Mouse (Mus musculus) limb, embryonic 14.5 days (tissue): Measurements from ENCODE around the gene Abcc8. TPM values are rescaled to one million over a fixed set of nuclear protein-coding genes. Genes with fewer than 3 reads are reported as not detected.

ENCODE experiments used
- ATAC-seq: fragments of 200-750 bp; cut with Nextera tagmentation; 2 replicates; pipeline ENCODE4 v1.8.0; 2017; ENCODE audit warnings: low read depth, moderate number of reproducible peaks, moderate TSS enrichment; ENCODE audit not compliant: low FRiP score
- DNase-seq: peaks from one replicate; pipeline ENCODE4 v3.0.0-alpha.2; 2015; ENCODE audit warnings: low spot score
- H3K27ac ChIP-seq: fragments of 300-500 bp; sonication (generic); replicated peaks from 2 replicates; pipeline ENCODE4 v1.5.1; 2014; ENCODE audit warnings: low read depth, mild to moderate bottlenecking, low read length, moderate library complexity, mixed read lengths
- H3K27me3 ChIP-seq: fragments of 300-500 bp; sonication (generic); 2 replicates; pipeline ENCODE4 v1.6.1; 2014; ENCODE audit warnings: low read length, mixed read lengths; ENCODE audit not compliant: control insufficient read depth, insufficient read depth
- H3K36me3 ChIP-seq: fragments of 300-500 bp; sonication (generic); 2 replicates; pipeline ENCODE4 v1.6.1; 2014; ENCODE audit warnings: mild to moderate bottlenecking, low read length, moderate library complexity, mixed read lengths; ENCODE audit not compliant: control insufficient read depth, insufficient read depth
- H3K4me1 ChIP-seq: fragments of 300-500 bp; sonication (generic); 2 replicates; pipeline ENCODE4 v1.6.1; 2014; ENCODE audit warnings: antibody characterized with exemption, low read length, mixed read lengths; ENCODE audit not compliant: control insufficient read depth, insufficient read depth
- H3K4me2 ChIP-seq: fragments of 300-500 bp; sonication (generic); replicated peaks from 2 replicates; pipeline ENCODE4 v1.6.1; 2014; ENCODE audit warnings: low read depth, mild to moderate bottlenecking, low read length, moderate library complexity; ENCODE audit not compliant: severe bottlenecking
- H3K4me3 ChIP-seq: fragments of 300-500 bp; sonication (generic); replicated peaks from 2 replicates; pipeline ENCODE4 v1.5.1; 2014; ENCODE audit warnings: low read length
- H3K9ac ChIP-seq: fragments of 300-500 bp; sonication (generic); 2 replicates; pipeline ENCODE4 v1.6.1; 2014; ENCODE audit warnings: mild to moderate bottlenecking, low read depth, low read length, moderate library complexity; ENCODE audit not compliant: severe bottlenecking
- H3K9me3 ChIP-seq: fragments of 300-500 bp; sonication (generic); 2 replicates; pipeline ENCODE4 v1.6.1; 2016; ENCODE audit warnings: low read length; ENCODE audit not compliant: control insufficient read depth
- POLR2A ChIP-seq: fragments of 200-500 bp; IDR thresholded peaks from 2 replicates; pipeline ENCODE4 v1.8.0; 2012; ENCODE audit warnings: inconsistent platforms, mild to moderate bottlenecking, moderate library complexity, borderline replicate concordance; ENCODE audit not compliant: insufficient read depth, insufficient read length; ENCODE audit errors: extremely low read depth
- WGBS: fragments of 180-500 bp; shearing (Covaris S2); extraction: QIAGEN DNeasy Blood & Tissue Kit; methylation state at CpG from one replicate; pipeline ENCODE4 v1.1.7; 2014; 5-methylcytosine and 5-hydroxymethylcytosine counted together
- polyA plus RNA-seq, 2 experiments: library from polyadenylated mRNA; depleted of rRNA in 1 of 2; stranded (reverse) in 1 of 2; unstranded in 1 of 2; fragments of >200 nt; fragmentation: Nextera tagmentation in 1 of 2; extraction: Ambion mirVana in 1 of 2; gene quantifications; 2 replicates each; pipeline versions ENCODE4 v1.2.1 to v1.2.3; 2012 to 2014

Gene Abcc8
- polyA plus RNA-seq, 2 experiments = 1.5 to 2.6 TPM

- H3K9me3 ChIP-seq = 0 out of 2 replicates have a peak, but pooled peaks cover 3% of the 10 kb centered on the region
- H3K4me2 ChIP-seq = no peak overlapping the region
- no peak for ATAC-seq
- H3K27ac ChIP-seq = no peak overlapping the region
- H3K4me1 ChIP-seq = no peaks in the 10 kb centered on the region
- H3K4me3 ChIP-seq = no peak overlapping the region
- WGBS = 69% methylated on average over 16 of the region's 16 CpGs
- DNase-seq = no peak
- peaks cover 47% of the 10 kb centered on the region for H3K36me3 ChIP-seq
- H3K27me3 ChIP-seq = no peaks in the 10 kb centered on the region
- no peak for TF ChIP-seq POLR2A
- H3K9ac ChIP-seq = no peak overlapping the region
Measured at GRCm38 (mm10) chr7:46084839-46085513, 94.9 kb downstream of the Abcc8 start.

GRCm38 (mm10) chr7:46084024-46084423, 95.8 kb downstream of the Abcc8 start:
- H3K9me3 ChIP-seq = 0 out of 2 replicates have a peak, but pooled peaks cover under 1% of the 10 kb centered on the region
- 86% methylated on average over 10 of the region's 10 CpGs for WGBS
- DNase-seq (no peak), ATAC-seq (no peak)
- no peaks in the 10 kb centered on the region for H3K27me3 ChIP-seq
- no peak overlapping the region for H3K4me3 ChIP-seq
- TF ChIP-seq POLR2A = no peak
- H3K36me3 ChIP-seq = peaks cover 57% of the 10 kb centered on the region
- no peaks in the 10 kb centered on the region for H3K4me1 ChIP-seq
- no peak overlapping the region for H3K27ac ChIP-seq
- H3K9ac ChIP-seq = no peak overlapping the region
- H3K4me2 ChIP-seq = no peak overlapping the region

GRCm38 (mm10) chr7:46077675-46078074, 102.2 kb downstream of the Abcc8 start:
- no peak overlapping the region for H3K4me3 ChIP-seq
- no peak for TF ChIP-seq POLR2A
- no peaks in the 10 kb centered on the region for H3K4me1 ChIP-seq
- 84% methylated on average over 12 of the region's 12 CpGs for WGBS
- no peak overlapping the region for H3K4me2 ChIP-seq
- ATAC-seq (no peak), DNase-seq (no peak)
- no peak overlapping the region for H3K27ac ChIP-seq
- no peak overlapping the region for H3K9ac ChIP-seq
- H3K36me3 ChIP-seq = peaks cover 94% of the 10 kb centered on the region
- no peaks in the 10 kb centered on the region for H3K9me3 ChIP-seq
- H3K27me3 ChIP-seq = no peaks in the 10 kb centered on the region

- Histone ChIP-seq H3K27me3 (no peaks in the 10 kb centered on the region), H3K4me1 (no peaks in the 10 kb centered on the region), H3K9me3 (no peaks in the 10 kb centered on the region), H3K36me3 (peaks cover 94% of the 10 kb centered on the region), H3K4me2 (no peak overlapping the region), H3K27ac (no peak overlapping the region), H3K4me3 (no peak overlapping the region), H3K9ac (no peak overlapping the region)
- ATAC-seq (no peak), DNase-seq (no peak)
- 88% methylated on average over 7 of the region's 7 CpGs for WGBS
- no peak for TF ChIP-seq POLR2A
Measured at GRCm38 (mm10) chr7:46076844-46077243, 103.0 kb downstream of the Abcc8 start.

- H3K4me1 ChIP-seq = no peaks in the 10 kb centered on the region
- no peak for ATAC-seq
- DNase-seq = no peak
- H3K27ac ChIP-seq = no peak overlapping the region
- H3K27me3 ChIP-seq = no peaks in the 10 kb centered on the region
- 95% methylated on average over 8 of the region's 8 CpGs for WGBS
- no peak for TF ChIP-seq POLR2A
- H3K36me3 ChIP-seq = peaks cover 93% of the 10 kb centered on the region
- H3K4me2 ChIP-seq = no peak overlapping the region
- H3K9ac ChIP-seq = no peak overlapping the region
- H3K9me3 ChIP-seq = no peaks in the 10 kb centered on the region
- H3K4me3 ChIP-seq = no peak overlapping the region
Measured at GRCm38 (mm10) chr7:46068831-46069230, 111.0 kb downstream of the Abcc8 start.

- Histone ChIP-seq H3K4me1 (no peaks in the 10 kb centered on the region), H3K27ac (no peak overlapping the region), H3K27me3 (no peaks in the 10 kb centered on the region), H3K36me3 (peaks cover 80% of the 10 kb centered on the region), H3K9me3 (no peaks in the 10 kb centered on the region), H3K9ac (no peak overlapping the region), H3K4me2 (no peak overlapping the region), H3K4me3 (no peak overlapping the region)
- ATAC-seq = no peak
- DNase-seq = no peak
- 97% methylated on average over 6 of the region's 6 CpGs for WGBS
- no peak for TF ChIP-seq POLR2A
Measured at GRCm38 (mm10) chr7:46063296-46063695, 116.5 kb downstream of the Abcc8 start.
